Mouse (Mus musculus) frontal cortex, postnatal 14 days (tissue): ENCODE results near the gene Kidins220.
A peak's percentile ranks its signal among the peaks of the same experiment; 100 is the strongest.

ENCODE experiments used
- DNase-seq, 2 experiments: peaks; one replicate each; pipeline ENCODE4 v3.0.0; 2022; ENCODE audit warnings: low spot score in 2 of 2

The Kidins220 gene

GRCm38 (mm10) chr12:24974446-24975114 lies at the start of gene Kidins220:
TSS of gene Kidins220 (plus strand) at chr12:24974925.
- DNase-seq: peak; percentile 91 to 95

DNA sequence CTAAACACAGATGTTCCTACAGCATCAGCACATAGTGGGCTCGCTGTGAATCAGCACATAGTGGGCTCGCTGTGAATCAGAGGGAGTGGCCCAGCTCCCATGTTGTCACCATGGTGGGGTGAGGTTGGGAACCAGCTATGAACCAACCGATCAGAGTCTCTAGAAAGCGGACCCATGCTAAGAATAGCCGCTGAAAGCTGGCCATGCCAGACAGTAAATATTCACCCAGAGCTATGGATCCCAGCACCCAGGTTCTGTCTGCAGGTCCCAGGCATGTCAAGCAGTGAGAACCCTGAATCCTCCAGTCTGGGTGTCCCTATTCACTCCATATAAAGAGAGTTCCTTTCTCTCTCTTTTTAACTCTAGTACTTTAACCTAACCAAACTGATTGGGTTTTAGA lies 49.4 kb upstream of the Kidins220 start:
- DNase-seq: no peak

DNA sequence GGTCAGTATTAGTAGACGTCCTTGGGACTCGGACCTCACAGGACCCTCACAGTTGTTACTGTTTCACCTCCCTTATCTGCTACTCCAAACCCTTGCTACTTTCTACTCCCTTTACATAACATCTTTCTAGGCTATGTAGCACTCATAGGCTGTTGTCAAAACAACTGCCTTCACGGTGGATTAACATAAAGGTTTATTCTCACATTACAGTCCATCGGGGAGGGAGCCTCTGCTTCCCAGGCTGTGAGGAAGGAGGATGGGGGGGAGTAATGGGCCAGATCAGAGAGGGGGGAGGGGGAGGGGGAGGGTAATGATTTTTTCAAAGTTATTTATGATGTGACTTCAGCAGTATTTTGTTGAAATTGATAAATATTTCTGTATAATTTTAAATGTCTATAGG lies 49.0 kb upstream of the Kidins220 start:
- no peak for DNase-seq

DNA sequence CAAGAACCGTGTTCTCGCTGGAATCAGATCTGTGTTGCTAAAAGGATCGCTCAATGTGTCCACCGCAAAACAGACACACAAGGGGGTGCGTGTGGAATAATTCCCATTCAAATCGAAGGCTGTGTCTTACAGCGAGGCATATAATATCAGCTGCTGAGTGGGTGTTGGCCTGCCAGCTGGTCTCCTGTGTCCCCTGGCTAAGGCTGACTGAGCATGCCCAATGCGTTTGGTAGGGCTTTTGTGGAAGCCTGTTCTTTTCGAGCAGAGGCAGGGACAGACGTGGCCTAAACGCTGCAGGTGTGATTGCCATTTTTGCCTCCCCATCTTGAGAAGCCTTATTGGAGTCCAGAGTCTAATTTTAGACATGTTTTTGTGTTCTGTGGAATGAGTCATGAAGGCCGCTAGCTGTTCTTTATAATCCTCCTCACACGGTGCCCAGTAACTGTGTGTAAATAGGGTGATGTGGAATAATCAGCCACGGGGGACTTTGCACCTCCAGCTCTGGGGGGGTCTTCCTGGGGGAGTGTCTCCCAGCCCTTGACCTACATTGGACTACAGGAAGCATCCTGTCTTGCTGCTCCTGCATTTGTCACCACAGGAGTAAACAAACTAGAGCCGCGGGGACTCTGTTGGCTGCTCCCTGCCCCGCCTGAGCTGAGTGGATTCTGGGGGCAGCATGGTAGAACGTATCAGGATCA lies 46.5 kb upstream of the Kidins220 start:
- peak; percentile 55 to 71 for DNase-seq

DNA sequence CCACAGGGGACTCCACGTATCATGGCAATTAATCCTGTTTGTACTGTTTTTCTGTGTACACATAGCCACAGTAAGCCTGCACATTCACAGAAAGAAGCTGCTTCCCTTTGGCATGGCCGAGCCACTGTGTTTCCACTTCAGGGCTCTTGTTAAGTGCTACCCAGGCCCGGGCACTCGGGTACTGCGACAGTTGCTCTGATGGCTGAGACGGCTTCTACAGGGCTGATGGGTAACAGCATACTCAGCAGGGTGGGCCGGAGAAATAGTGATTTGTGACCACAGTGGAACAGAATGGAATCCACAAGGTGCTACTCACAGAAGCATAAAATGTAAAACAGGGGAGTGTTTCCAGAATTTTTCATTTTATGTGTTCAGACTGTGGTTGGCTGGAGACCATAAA lies 45.7 kb upstream of the Kidins220 start:
- no peak for DNase-seq

GRCm38 (mm10) chr12:24930760-24931159 lies 44.0 kb upstream of the Kidins220 start:
- no peak for DNase-seq

DNA sequence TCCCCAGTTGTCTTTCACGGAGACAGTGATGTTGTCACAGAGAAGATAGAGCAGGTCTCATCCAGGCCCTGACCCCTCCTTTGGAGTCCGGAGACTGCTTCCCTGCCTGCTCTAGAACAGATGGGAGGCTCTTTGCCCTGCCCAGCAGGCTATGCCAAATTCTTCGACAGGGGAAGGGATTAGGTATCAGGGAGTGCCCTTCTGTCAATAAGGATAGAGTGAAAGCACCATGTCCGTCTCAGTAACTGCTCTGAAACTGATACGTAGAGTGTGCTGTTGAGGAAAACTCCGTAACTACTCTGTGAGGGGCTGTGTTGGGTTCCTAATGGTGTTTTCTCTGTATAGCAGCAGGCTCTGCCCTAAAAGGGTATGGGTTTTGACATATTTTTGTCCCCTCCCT lies 42.6 kb upstream of the Kidins220 start:
- no peak for DNase-seq

- DNase-seq: no peak
Measured at GRCm38 (mm10) chr12:24933206-24933775, 41.4 kb upstream of the Kidins220 start.

- no peak for DNase-seq
Measured at GRCm38 (mm10) chr12:24933996-24934395, 40.7 kb upstream of the Kidins220 start.

- no peak for DNase-seq
Measured at GRCm38 (mm10) chr12:24936281-24936680, 38.4 kb upstream of the Kidins220 start.

DNA sequence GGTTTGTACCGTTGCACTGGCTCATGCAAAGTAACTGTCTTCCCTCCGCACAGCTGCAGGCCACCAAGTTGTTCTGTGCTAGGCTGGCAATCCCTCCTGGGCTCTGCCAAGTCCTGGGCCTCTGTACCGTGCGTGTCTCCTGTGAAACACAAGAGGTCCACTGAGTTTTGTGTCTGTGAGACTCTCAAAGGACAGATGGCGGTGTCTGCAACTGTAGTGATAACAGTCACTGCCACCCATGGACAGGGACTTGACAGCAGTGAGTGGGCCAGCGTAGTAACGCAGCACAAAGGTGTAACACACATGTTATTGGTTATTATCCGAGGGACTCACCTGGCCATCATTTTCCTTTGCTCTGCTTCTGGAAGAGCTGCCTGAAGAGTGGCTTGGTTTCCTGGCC lies 35.4 kb upstream of the Kidins220 start:
- DNase-seq: no peak

DNA sequence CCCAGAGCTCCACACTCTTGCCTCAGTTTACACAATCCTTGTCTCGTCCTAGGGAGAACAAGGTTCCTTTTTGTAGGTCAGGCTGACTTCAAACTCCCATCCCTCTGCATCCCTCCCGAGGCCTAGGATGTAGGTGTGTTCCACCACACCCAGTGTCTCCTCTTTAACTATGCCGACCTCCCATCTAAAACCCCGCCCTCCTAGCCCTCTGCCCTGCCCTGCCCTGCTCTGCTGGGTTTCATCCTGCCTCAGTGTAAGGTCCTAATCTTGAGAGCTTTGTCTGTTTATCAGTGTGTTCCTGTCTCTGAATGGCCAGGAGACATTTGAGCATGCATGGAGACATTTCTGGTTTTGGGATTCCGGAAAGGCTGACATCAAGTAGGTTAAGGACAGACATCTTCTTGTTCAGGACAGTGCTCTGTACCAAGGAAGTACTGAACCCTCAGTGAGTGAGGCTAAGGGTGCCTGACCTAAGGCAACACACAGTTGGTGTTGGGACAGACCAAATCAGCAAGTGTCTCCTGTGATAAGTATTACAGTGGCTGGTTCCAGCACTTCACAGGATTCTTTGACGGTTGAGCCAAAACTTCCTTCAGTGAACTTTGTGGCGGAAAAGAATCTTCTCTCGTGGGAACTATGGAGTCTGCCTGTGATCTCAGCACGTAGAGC lies 32.0 kb upstream of the Kidins220 start:
- DNase-seq: no peak

DNA sequence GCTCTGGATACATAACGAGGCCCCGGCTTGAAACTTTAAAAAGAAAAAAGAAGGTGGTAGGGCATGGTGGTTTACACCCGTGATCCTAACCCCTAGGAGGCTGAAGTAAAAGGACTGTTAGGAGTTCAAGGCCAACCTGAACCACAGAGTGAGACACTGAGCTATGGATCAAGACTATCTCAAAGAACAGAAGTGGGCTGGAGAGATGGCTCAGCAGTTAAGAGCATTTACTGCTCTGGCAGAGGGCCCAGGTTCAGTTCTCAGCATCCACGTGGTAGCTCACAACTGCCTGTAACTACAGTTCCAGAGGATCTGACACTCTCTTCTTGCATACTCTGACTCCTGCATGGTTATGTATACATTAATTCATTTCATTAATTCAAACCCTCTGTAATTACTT lies 31.3 kb upstream of the Kidins220 start:
- no peak for DNase-seq

DNA sequence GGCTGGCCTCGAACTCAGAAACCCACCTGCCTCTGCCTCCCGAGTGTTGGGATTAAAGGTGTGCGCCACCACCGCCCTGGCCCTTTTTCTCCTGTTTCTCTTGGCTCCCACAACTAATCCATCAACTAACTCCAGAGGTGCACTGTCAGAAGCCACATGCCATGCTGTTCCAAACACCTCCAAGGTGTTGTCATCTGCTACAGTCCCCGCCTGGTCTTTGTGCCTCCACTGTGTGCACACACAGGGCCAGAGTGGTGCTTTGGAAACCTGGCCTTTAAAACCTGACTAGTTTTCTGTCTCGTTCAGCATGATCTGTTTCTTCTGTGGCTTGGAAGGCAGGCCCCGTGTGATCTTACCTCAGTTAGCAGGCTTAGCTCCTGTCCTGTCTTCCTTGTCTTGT lies 30.1 kb upstream of the Kidins220 start:
- no peak for DNase-seq

DNA sequence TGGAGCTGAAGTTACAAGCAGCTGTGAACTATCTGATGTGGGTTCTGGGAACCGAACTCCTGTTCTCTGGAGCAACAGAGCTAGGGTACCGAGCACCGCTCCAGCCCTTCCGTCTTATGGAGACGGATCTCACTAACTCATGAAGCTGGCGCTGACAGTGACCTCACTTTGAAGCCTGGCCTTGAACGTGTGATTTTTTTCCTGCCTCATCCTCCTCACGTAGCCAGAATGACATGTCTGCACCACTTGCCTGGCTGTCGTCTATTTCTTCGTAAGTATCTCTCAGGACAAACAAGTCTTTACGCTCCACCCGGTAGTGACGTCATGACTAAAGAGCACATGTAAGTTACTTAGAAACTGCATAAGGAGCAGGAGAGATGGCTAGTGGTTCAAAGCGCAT lies 27.7 kb upstream of the Kidins220 start:
- no peak for DNase-seq

GRCm38 (mm10) chr12:24948344-24948743 lies 26.4 kb upstream of the Kidins220 start:
- DNase-seq: no peak

GRCm38 (mm10) chr12:24950376-24951046 lies 24.2 kb upstream of the Kidins220 start:
- DNase-seq: no peak

DNA sequence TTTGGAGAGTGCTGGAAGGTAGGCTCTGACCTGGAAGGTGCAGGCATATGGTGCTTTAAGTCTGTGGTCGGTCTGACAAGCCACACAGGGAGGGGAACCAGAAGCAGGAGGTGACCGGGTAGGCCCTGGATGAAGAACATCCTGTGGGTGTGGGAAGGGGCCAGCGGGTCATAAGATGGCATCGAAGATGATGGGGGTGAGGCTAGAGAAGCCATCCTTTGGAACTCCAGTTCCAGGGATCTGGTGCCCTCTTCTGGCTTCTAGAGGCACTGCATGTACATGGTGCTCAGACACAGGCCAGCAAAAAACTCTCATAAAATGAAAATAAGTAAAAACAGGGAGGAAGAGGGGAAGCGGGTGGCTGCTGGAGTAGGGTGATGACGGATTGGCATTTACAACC lies 22.6 kb upstream of the Kidins220 start:
- peak in 1 of 2 experiments; percentile 51 for DNase-seq

DNA sequence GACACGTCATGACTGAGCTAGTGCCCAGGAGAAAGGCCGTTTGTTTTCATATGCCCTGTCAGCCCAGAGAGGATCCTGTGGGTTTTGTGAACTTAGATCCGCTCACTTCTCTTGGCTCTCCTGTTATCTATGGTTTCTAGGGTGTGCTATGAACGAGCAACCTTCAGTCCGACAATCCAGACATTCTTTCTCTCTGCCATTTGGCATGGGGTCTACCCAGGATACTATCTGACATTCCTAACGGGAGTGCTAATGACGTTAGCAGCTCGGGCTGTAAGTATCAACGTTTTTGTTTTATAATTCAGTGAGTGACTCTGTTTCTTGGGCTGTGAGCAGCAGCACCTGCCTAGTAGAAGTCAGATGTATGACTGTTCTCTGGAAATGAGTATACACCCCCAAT lies 19.6 kb upstream of the Kidins220 start:
- no peak for DNase-seq

GRCm38 (mm10) chr12:24958526-24958925 lies 16.2 kb upstream of the Kidins220 start:
- no peak for DNase-seq

DNA sequence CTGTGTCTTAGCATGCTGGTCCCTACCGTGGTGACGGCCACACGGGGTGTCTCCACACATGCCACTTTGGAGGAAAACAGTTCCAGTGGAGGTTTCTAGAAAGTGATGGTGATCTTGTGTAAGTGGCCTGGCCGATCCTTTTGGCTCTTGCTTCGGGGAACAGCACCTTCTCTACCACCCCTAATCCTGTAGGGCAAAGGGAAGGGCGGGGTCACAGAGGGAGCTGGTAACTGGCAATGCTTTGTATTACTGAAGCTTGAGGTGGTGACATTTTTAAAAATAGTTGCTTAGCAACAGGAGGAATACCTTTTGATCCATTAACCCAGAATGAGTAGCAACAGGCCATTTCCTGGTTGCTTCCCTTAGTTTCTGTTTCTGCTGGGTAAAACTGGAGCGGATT lies 12.9 kb upstream of the Kidins220 start:
- DNase-seq: no peak

GRCm38 (mm10) chr12:24962362-24962967 lies 12.3 kb upstream of the Kidins220 start:
- no peak for DNase-seq
